9 mouse cellular contexts compared by ENCODE assay signal in genomic region chr5:98863891-98864290, GRCm38 (mm10). TPM values are rescaled to one million over a fixed set of nuclear protein-coding genes. Genes with fewer than 3 reads are reported as not detected.
DNase-seq lines count a peak whose midpoint lies in the region; ATAC-seq and TF ChIP-seq lines count a peak whose summit lies in the region.
"Had no signal": no experiment of that assay in that cellular context is flagged by ENCODE, and none has a peak within 500 bp of the region (broad histone marks: within the 10 kb centered on the region; RNA-seq: fewer than 3 reads in every experiment).

No protein-coding gene starts in this region.

- no peaks in the 10 kb centered on the region for H3K9me3 ChIP-seq in hindbrain, embryonic 16.5 days (ENCODE audit: control insufficient read depth, low read length)
- H3K9me3 ChIP-seq: megakaryocyte, embryonic 14.5 days had no signal

- peak overlapping the region; percentile 43 for H3K4me2 ChIP-seq in hindbrain, embryonic 16.5 days (ENCODE audit: low read length)

- H3K4me3 ChIP-seq in kidney, adult 2 months (ENCODE audit: insufficient read depth, low read depth, low read length), result no peak overlapping the region
- H3K4me3 ChIP-seq in hindbrain, embryonic 16.5 days (ENCODE audit: low read length), result no peak overlapping the region
- H3K4me3 ChIP-seq: megakaryocyte, embryonic 14.5 days had no signal

- no peak for ATAC-seq in hindbrain, embryonic 16.5 days
- no peak for ATAC-seq in CD4-positive, CD25-positive, alpha-beta regulatory T cell, adult 4 months

- DNase-seq in kidney, adult 2 months, result peak; percentile 34
- no peak for DNase-seq in kidney, adult 11 months
- DNase-seq in Muller cell, postnatal 12 days (ENCODE audit: inconsistent ontology term), result peak; percentile 34
- DNase-seq in embryo, embryonic 11.5 days (ENCODE audit: low read depth, low spot score), result peak; percentile 48
- DNase-seq in mesoderm, embryonic 11.5 days (ENCODE audit: low read depth, low spot score), result peak; percentile 72
- DNase-seq in urinary bladder, postnatal 36 days (ENCODE audit: low spot score in 2 of 2), result no peak

- H3K9ac ChIP-seq in hindbrain, embryonic 16.5 days (ENCODE audit: low read depth, low read length), result peak overlapping the region; percentile 7; the same call in 1 of the 2 replicates

- no peak for TF ChIP-seq POLR2A in kidney, adult 2 months (IDR thresholded peaks at IDR 0.05; ENCODE audit: low read depth, low read length)

- no peaks in the 10 kb centered on the region for H3K36me3 ChIP-seq in kidney, adult 2 months (ENCODE audit: control insufficient read depth, insufficient read depth, low read length)
- H3K36me3 ChIP-seq in hindbrain, embryonic 16.5 days (ENCODE audit: control insufficient read depth, insufficient read depth, low read length), result no peaks in the 10 kb centered on the region

- no peak for TF ChIP-seq CTCF in kidney, adult 2 months (conservative IDR thresholded peaks at IDR 0.05; ENCODE audit: insufficient read depth, insufficient read length, low read depth, low read length)

- WGBS in kidney, adult 2 months, result 0% methylated on average over 6 of the region's 6 CpGs
- 0% methylated on average over 6 of the region's 6 CpGs for WGBS in hindbrain, embryonic 16.5 days

- no peaks in the 10 kb centered on the region for H3K27me3 ChIP-seq in kidney, adult 2 months (replicated peaks; ENCODE audit: control insufficient read depth, insufficient read depth, low read length)
- no peaks in the 10 kb centered on the region for H3K27me3 ChIP-seq in hindbrain, embryonic 16.5 days (replicated peaks; ENCODE audit: control insufficient read depth, insufficient read depth, low read length)
- H3K27me3 ChIP-seq: megakaryocyte, embryonic 14.5 days had no signal

- H3K27ac ChIP-seq in kidney, adult 2 months (ENCODE audit: insufficient read depth, low read depth, low read length), result no peak overlapping the region
- no peak overlapping the region for H3K27ac ChIP-seq in hindbrain, embryonic 16.5 days (ENCODE audit: low read depth, low read length)

- H3K4me1 ChIP-seq in kidney, adult 2 months (ENCODE audit: control insufficient read depth, insufficient read depth, low read length), result no peaks in the 10 kb centered on the region
- H3K4me1 ChIP-seq in hindbrain, embryonic 16.5 days (ENCODE audit: control insufficient read depth, insufficient read depth, low read depth, low read length), result no peaks in the 10 kb centered on the region; the same call in 1 of the 2 replicates
- H3K4me1 ChIP-seq: megakaryocyte, embryonic 14.5 days had no signal

RNA-seq across cellular contexts. Expression of gene Bmp3, which starts 9.7 kb away (rescaled TPM):
- 1.1 and 1.6 TPM in 2 replicates for polyA plus RNA-seq in kidney, adult 2 months (2012; rRNA removed)
- 1.9 and 2.7 TPM in 2 replicates for polyA plus RNA-seq in hindbrain, embryonic 16.5 days (2015; fragmentation: Nextera tagmentation; extraction: Ambion mirVana)
- polyA plus RNA-seq in CD4-positive, CD25-positive, alpha-beta regulatory T cell, adult 4 months (2017; shearing (Covaris generic)), result under 1 TPM in 1 of 2 experiments, not detected in 1; 0.27 TPM

Comparison
In these comparisons a context has a peak if more than half of its experiments do, and no peak if none do; other contexts are left out.
1. DNase-seq: peak in kidney, adult 2 months (single experiment), Muller cell, postnatal 12 days (single experiment), embryo, embryonic 11.5 days (single experiment) and mesoderm, embryonic 11.5 days (single experiment); none in kidney, adult 11 months (single experiment) and urinary bladder, postnatal 36 days (0 of 2).